In the genomic region with DNA sequence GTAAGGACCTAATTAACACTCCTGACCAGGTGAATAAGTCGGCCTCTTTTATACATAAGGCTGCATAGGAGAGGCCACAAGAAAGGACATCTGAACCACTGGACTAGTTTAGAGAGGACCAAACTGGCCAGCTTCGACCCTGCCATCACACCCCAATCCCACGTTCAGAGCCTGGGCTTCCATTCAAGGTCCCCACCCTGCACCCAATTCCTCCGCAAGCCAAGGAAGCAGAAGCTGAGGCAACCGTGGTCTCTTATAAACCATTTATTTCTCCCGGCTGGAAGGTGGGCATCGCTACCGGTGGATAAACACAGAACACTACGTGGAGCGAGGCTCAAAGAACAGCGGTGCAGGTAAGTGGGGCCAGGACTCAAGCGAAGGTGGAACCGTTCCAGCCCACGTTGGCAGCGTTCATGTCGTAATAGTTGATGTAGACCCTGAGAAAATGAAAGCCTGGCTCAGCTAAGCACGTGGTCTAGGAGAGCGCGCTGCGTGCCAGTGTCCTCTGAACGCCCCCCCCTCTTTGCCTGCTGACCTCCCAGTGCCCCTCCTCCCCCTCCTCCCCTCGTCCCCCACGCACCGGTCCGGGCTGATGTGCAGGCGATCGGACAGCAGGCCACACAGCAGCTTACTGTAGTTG, we compare ENCODE assay signal across 8 mouse cellular contexts. TPM values are rescaled to one million over a fixed set of nuclear protein-coding genes. Genes with fewer than 3 reads are reported as not detected.
A peak's percentile ranks its signal among the peaks of the same experiment; 100 is the strongest.
DNase-seq lines count a peak whose midpoint lies in the region; ATAC-seq and TF ChIP-seq lines count a peak whose summit lies in the region.

No protein-coding gene starts in this region.

- intact Hi-C loops in heart, adult 2 months (cut with DNase I): no loop called here
- intact Hi-C loops in heart, postnatal 14 days (cut with DNase I): loop anchor here (5.0 kb wide), 1 partner anchor 222 kb away; no protein-coding TSS in a partner anchor
- intact Hi-C loops in gastrocnemius, postnatal 36 days (cut with DNase I): no loop called here

- H3K9ac ChIP-seq in heart, adult 2 months (ENCODE audit: low read depth, low read length): no peak overlapping the region; the same call in 1 of the 2 replicates
- H3K9ac ChIP-seq in hindbrain, embryonic 14.5 days: peak overlapping the region; percentile 90
- peak overlapping the region; percentile 83 for H3K9ac ChIP-seq in liver, embryonic 13.5 days
- H3K9ac ChIP-seq in neural tube, embryonic 13.5 days: peak overlapping the region; percentile 93

- TF ChIP-seq POLR2A in heart, adult 2 months (IDR thresholded peaks at IDR 0.05; ENCODE audit: insufficient read depth, low read depth, low read length): no peak

- peak overlapping the region; percentile 68 for H3K4me2 ChIP-seq in hindbrain, embryonic 14.5 days (replicated peaks)
- peak overlapping the region; percentile 93 for H3K4me2 ChIP-seq in liver, embryonic 13.5 days
- H3K4me2 ChIP-seq in neural tube, embryonic 13.5 days: peak overlapping the region; percentile 71

- peak; percentile 19; the same call in 1 of the 2 replicates for ATAC-seq in G1E (ENCODE audit: extremely low read depth, insufficient number of reproducible peaks, low FRiP score, poor library complexity, severe bottlenecking)
- peak; percentile 82 for ATAC-seq in hindbrain, embryonic 14.5 days (ENCODE audit: low FRiP score)
- ATAC-seq in liver, embryonic 13.5 days (ENCODE audit: low read depth): peak; percentile 24
- peak; percentile 83 for ATAC-seq in neural tube, embryonic 13.5 days (ENCODE audit: low read depth)

- H3K9me3 ChIP-seq in G1E (replicated peaks): peaks cover 13% of the 10 kb centered on the region
- no peaks in the 10 kb centered on the region for H3K9me3 ChIP-seq in hindbrain, embryonic 14.5 days (ENCODE audit: control insufficient read depth, low read length)
- no peaks in the 10 kb centered on the region for H3K9me3 ChIP-seq in liver, embryonic 13.5 days (replicated peaks)
- no peaks in the 10 kb centered on the region for H3K9me3 ChIP-seq in neural tube, embryonic 13.5 days

- no peak for TF ChIP-seq CTCF in heart, adult 2 months (IDR thresholded peaks at IDR 0.05)
- no peak for TF ChIP-seq CTCF in G1E (IDR thresholded peaks at IDR 0.05; ENCODE audit: low read depth, low read length)

- 15% methylated on average over 27 of the region's 27 CpGs for WGBS in heart, adult 2 months
- 3% methylated on average over 26 of the region's 27 CpGs for WGBS in hindbrain, embryonic 14.5 days
- WGBS in liver, embryonic 13.5 days (ENCODE audit: insufficient replicate concordance): 2% methylated on average over 27 of the region's 27 CpGs
- WGBS in neural tube, embryonic 13.5 days: 2% methylated on average over 26 of the region's 27 CpGs

- H3K27me3 ChIP-seq in heart, adult 2 months (ENCODE audit: control insufficient read depth, insufficient read depth, low read length): no peaks in the 10 kb centered on the region
- no peaks in the 10 kb centered on the region for H3K27me3 ChIP-seq in G1E (ENCODE audit: insufficient read depth, low read length)
- no peaks in the 10 kb centered on the region for H3K27me3 ChIP-seq in hindbrain, embryonic 14.5 days (ENCODE audit: control insufficient read depth, insufficient read depth, low read length)
- no peaks in the 10 kb centered on the region for H3K27me3 ChIP-seq in liver, embryonic 13.5 days
- no peaks in the 10 kb centered on the region for H3K27me3 ChIP-seq in neural tube, embryonic 13.5 days

- H3K79me2 ChIP-seq in heart, adult 2 months (replicated peaks; ENCODE audit: control insufficient read depth, insufficient read depth, low read length): no peaks in the 10 kb centered on the region

- no peak overlapping the region for H3K27ac ChIP-seq in heart, adult 2 months
- peak overlapping the region; percentile 97 for H3K27ac ChIP-seq in hindbrain, embryonic 14.5 days
- H3K27ac ChIP-seq in liver, embryonic 13.5 days: peak overlapping the region; percentile 87
- peak overlapping the region; percentile 97 for H3K27ac ChIP-seq in neural tube, embryonic 13.5 days (replicated peaks)

- no peaks in the 10 kb centered on the region for H3K36me3 ChIP-seq in heart, adult 2 months (ENCODE audit: control insufficient read depth, insufficient read depth, low read length)
- peaks cover 44% of the 10 kb centered on the region for H3K36me3 ChIP-seq in G1E (replicated peaks)
- peaks cover 16% of the 10 kb centered on the region for H3K36me3 ChIP-seq in hindbrain, embryonic 14.5 days (replicated peaks; ENCODE audit: control insufficient read depth, insufficient read depth)
- peaks cover 18% of the 10 kb centered on the region for H3K36me3 ChIP-seq in liver, embryonic 13.5 days
- peaks cover 20% of the 10 kb centered on the region for H3K36me3 ChIP-seq in neural tube, embryonic 13.5 days

- TF ChIP-seq EP300 in heart, adult 2 months (IDR thresholded peaks at IDR 0.05; ENCODE audit: insufficient read depth, low read depth, low read length): no peak

- H3K4me1 ChIP-seq in heart, adult 2 months (ENCODE audit: control insufficient read depth, insufficient read depth, low read length): peaks cover 4% of the 10 kb centered on the region; the same call in 1 of the 2 replicates
- peaks cover 37% of the 10 kb centered on the region for H3K4me1 ChIP-seq in G1E (ENCODE audit: insufficient read depth, low read depth, low read length)
- peaks cover 21% of the 10 kb centered on the region for H3K4me1 ChIP-seq in hindbrain, embryonic 14.5 days (replicated peaks; ENCODE audit: control insufficient read depth, insufficient read depth, low read length)
- peaks cover 36% of the 10 kb centered on the region for H3K4me1 ChIP-seq in liver, embryonic 13.5 days (replicated peaks)
- H3K4me1 ChIP-seq in neural tube, embryonic 13.5 days (replicated peaks): peaks cover 36% of the 10 kb centered on the region

- peak; percentile 31 to 33 for DNase-seq in heart, adult 2 months
- no peak for DNase-seq in heart, postnatal 14 days
- DNase-seq in G1E (ENCODE audit: low spot score): peak; percentile 62
- peak; percentile 84 for DNase-seq in embryo, embryonic 9.5 days (ENCODE audit: extremely low spot score)
- DNase-seq in hindbrain, embryonic 14.5 days (ENCODE audit: low spot score): peak; percentile 58
- DNase-seq in liver, embryonic 13.5 days: no peak
- no peak for DNase-seq in gastrocnemius, postnatal 36 days

- peak overlapping the region; percentile 88; the same call in 1 of the 2 replicates for H3K4me3 ChIP-seq in heart, adult 2 months
- peak overlapping the region; percentile 91 for H3K4me3 ChIP-seq in G1E (ENCODE audit: low read depth, low read length)
- H3K4me3 ChIP-seq in hindbrain, embryonic 14.5 days (replicated peaks; ENCODE audit: low read length): peak overlapping the region; percentile 70
- peak overlapping the region; percentile 75 for H3K4me3 ChIP-seq in liver, embryonic 13.5 days (replicated peaks)
- H3K4me3 ChIP-seq in neural tube, embryonic 13.5 days: peak overlapping the region; percentile 79

RNA-seq across cellular contexts. Expression of gene Mif, which starts 0.8 kb away (rescaled TPM):
- total RNA-seq in heart, adult 2 months (2021): 100 to 1,000 TPM; 200 to 220 TPM
- polyA plus RNA-seq in heart, adult 2 months (2012; rRNA removed): 375 and 556 TPM in 2 replicates
- 100 to 1,000 TPM; 215 to 220 TPM for total RNA-seq in heart, postnatal 14 days (2021)
- total RNA-seq in G1E (2014; fragmentation: Nextera tagmentation) (554 and 596 TPM in 2 replicates), G1E (2017) (1,557 and 1,874 TPM in 2 replicates)
- 5,079 and 5,707 TPM in 2 replicates for polyA plus RNA-seq in G1E (2012)
- polyA plus RNA-seq in hindbrain, embryonic 14.5 days (2014; fragmentation: Nextera tagmentation; extraction: Ambion mirVana): 1,642 and 1,896 TPM in 2 replicates
- 877 and 1,047 TPM in 2 replicates for polyA plus RNA-seq in liver, embryonic 13.5 days (2015; fragmentation: Nextera tagmentation; extraction: Ambion mirVana)
- 1,679 and 1,725 TPM in 2 replicates for polyA plus RNA-seq in neural tube, embryonic 13.5 days (2015; fragmentation: Nextera tagmentation; extraction: Ambion mirVana)
- total RNA-seq in gastrocnemius, postnatal 36 days (2021): 100 to 1,000 TPM; 135 to 144 TPM

RNA-seq across cellular contexts. Expression of gene Gstt2, which starts 22.0 kb away (rescaled TPM):
- total RNA-seq in heart, adult 2 months (2021): 10 to 100 TPM in 1 of 2 experiments, 1 to 10 TPM in 1; 8.0 to 12.8 TPM
- polyA plus RNA-seq in heart, adult 2 months (2012; rRNA removed): 53.4 and 69.1 TPM in 2 replicates
- 10 to 100 TPM in 1 of 2 experiments, 1 to 10 TPM in 1; 9.4 to 12.1 TPM for total RNA-seq in heart, postnatal 14 days (2021)
- total RNA-seq in G1E (2014; fragmentation: Nextera tagmentation) (49.2 and 57.0 TPM in 2 replicates), G1E (2017) (68.9 and 87.8 TPM in 2 replicates)
- 8.7 and 12.2 TPM in 2 replicates for polyA plus RNA-seq in G1E (2012)
- polyA plus RNA-seq in hindbrain, embryonic 14.5 days (2014; fragmentation: Nextera tagmentation; extraction: Ambion mirVana): 5.8 and 8.3 TPM in 2 replicates
- polyA plus RNA-seq in liver, embryonic 13.5 days (2015; fragmentation: Nextera tagmentation; extraction: Ambion mirVana): 35.3 and 39.2 TPM in 2 replicates
- 5.8 and 8.0 TPM in 2 replicates for polyA plus RNA-seq in neural tube, embryonic 13.5 days (2015; fragmentation: Nextera tagmentation; extraction: Ambion mirVana)
- 1 to 10 TPM; 3.6 to 4.7 TPM for total RNA-seq in gastrocnemius, postnatal 36 days (2021)

RNA-seq across cellular contexts. Expression of gene Derl3, which starts 34.0 kb away (rescaled TPM):
- under 1 TPM; 0.50 to 0.65 TPM for total RNA-seq in heart, adult 2 months (2021)
- polyA plus RNA-seq in heart, adult 2 months (2012; rRNA removed): 1.0 and 1.3 TPM in 2 replicates
- total RNA-seq in heart, postnatal 14 days (2021): under 1 TPM in 1 of 2 experiments, not detected in 1; 0.51 TPM
- not detected in 2 replicates for total RNA-seq in G1E (2014; fragmentation: Nextera tagmentation)
- total RNA-seq in G1E (2017): 0.22 TPM in 1 of 2 replicates, not detected in the other
- not detected in 2 replicates for polyA plus RNA-seq in G1E (2012)
- 0.91 and 1.5 TPM in 2 replicates for polyA plus RNA-seq in hindbrain, embryonic 14.5 days (2014; fragmentation: Nextera tagmentation; extraction: Ambion mirVana)
- polyA plus RNA-seq in liver, embryonic 13.5 days (2015; fragmentation: Nextera tagmentation; extraction: Ambion mirVana): 0.21 and 0.51 TPM in 2 replicates
- 2.1 and 2.9 TPM in 2 replicates for polyA plus RNA-seq in neural tube, embryonic 13.5 days (2015; fragmentation: Nextera tagmentation; extraction: Ambion mirVana)
- not detected for total RNA-seq in gastrocnemius, postnatal 36 days (2021)

RNA-seq across cellular contexts. Expression of gene Gstt4, which starts 36.9 kb away (rescaled TPM):
- not detected for total RNA-seq in heart, adult 2 months (2021)
- polyA plus RNA-seq in heart, adult 2 months (2012; rRNA removed): 0.29 and 0.44 TPM in 2 replicates
- not detected for total RNA-seq in heart, postnatal 14 days (2021)
- total RNA-seq in G1E (2014; fragmentation: Nextera tagmentation) (not detected in 2 replicates), G1E (2017) (not detected in 2 replicates)
- not detected in 2 replicates for polyA plus RNA-seq in G1E (2012)
- polyA plus RNA-seq in hindbrain, embryonic 14.5 days (2014; fragmentation: Nextera tagmentation; extraction: Ambion mirVana): not detected in 2 replicates
- polyA plus RNA-seq in liver, embryonic 13.5 days (2015; fragmentation: Nextera tagmentation; extraction: Ambion mirVana): not detected in 2 replicates
- not detected in 2 replicates for polyA plus RNA-seq in neural tube, embryonic 13.5 days (2015; fragmentation: Nextera tagmentation; extraction: Ambion mirVana)
- not detected for total RNA-seq in gastrocnemius, postnatal 36 days (2021)

Comparison
In these comparisons a context has a peak if more than half of its experiments do, and no peak if none do; other contexts are left out.
1. DNase-seq: peak in heart, adult 2 months (2 of 2), G1E (single experiment), embryo, embryonic 9.5 days (single experiment) and hindbrain, embryonic 14.5 days (single experiment); none in heart, postnatal 14 days (0 of 2), liver, embryonic 13.5 days (single experiment) and gastrocnemius, postnatal 36 days (0 of 2).
2. ATAC-seq: peak in every context shown above with its lines; median percentile 83 in neural tube, embryonic 13.5 days; 82 in hindbrain, embryonic 14.5 days; 24 in liver, embryonic 13.5 days; 19 in G1E.
3. Peak in every context shown above with its lines, with median percentiles within 50 percentile points of each other: H3K4me3 ChIP-seq and H3K4me2 ChIP-seq.